In genomic region chr8:13149866-13150265, GRCm38 (mm10) we compare ENCODE assay signal across 21 mouse cellular contexts.
"Had no signal": no experiment of that assay in that cellular context is flagged by ENCODE, and none has a peak within 500 bp of the region (broad histone marks: within the 10 kb centered on the region; RNA-seq: fewer than 3 reads in every experiment).

No protein-coding gene starts in this region.

- DNase-seq: liver, postnatal 0 days; lung, adult 2 months; lung, postnatal 14 days; lung, postnatal 36 days; retina, postnatal 1 day; right cerebral cortex, adult 18-20 months; right cerebral cortex, postnatal 25 days; right cerebral cortex, postnatal 4 days; spleen, adult 18-20 months; thymus, adult 2 months; thymus, postnatal 25 days; thymus, postnatal 4 days had no signal

- H3K27ac ChIP-seq: liver, embryonic 15.5 days; lung, embryonic 15.5 days; macrophage; midbrain, embryonic 12.5 days; midbrain, embryonic 15.5 days; neural tube, embryonic 12.5 days; stomach, embryonic 15.5 days; stomach, postnatal 0 days had no signal

- H3K4me3 ChIP-seq: liver, embryonic 15.5 days; lung, embryonic 15.5 days; megakaryocyte, embryonic 14.5 days; midbrain, embryonic 12.5 days; midbrain, embryonic 15.5 days; neural tube, embryonic 12.5 days; stomach, embryonic 15.5 days had no signal
